Comparison of ENCODE assay signal across 10 mouse cellular contexts in genomic region chr6:23457748-23458147, GRCm38 (mm10).
DNase-seq lines count a peak whose midpoint lies in the region; ATAC-seq lines count a peak whose summit lies in the region.
"Had no signal": no experiment of that assay in that cellular context is flagged by ENCODE, and none has a peak within 500 bp of the region (broad histone marks: within the 10 kb centered on the region; RNA-seq: fewer than 3 reads in every experiment).

No protein-coding gene starts in this region.

- peak; percentile 74 for DNase-seq in layer of hippocampus, adult 11-12 months (ENCODE audit: low spot score)
- DNase-seq in layer of hippocampus, adult 9-10 months (ENCODE audit: low spot score) = no peak
- peak; percentile 16 to 34 for DNase-seq in adrenal gland, postnatal 4 days (ENCODE audit: low spot score in 2 of 2)
- peak; percentile 78 for DNase-seq in embryonic facial prominence, embryonic 10.5 days (ENCODE audit: low spot score)
- DNase-seq in left cerebral cortex, postnatal 36 days (ENCODE audit: low spot score in 2 of 2) = peak; percentile 32 to 46
- peak; percentile 13 for DNase-seq in testis, postnatal 14 days (ENCODE audit: low spot score)

- no peaks in the 10 kb centered on the region for H3K9me3 ChIP-seq in embryonic facial prominence, embryonic 10.5 days
- no peaks in the 10 kb centered on the region for H3K9me3 ChIP-seq in hindbrain, embryonic 12.5 days (replicated peaks)
- no peaks in the 10 kb centered on the region for H3K9me3 ChIP-seq in midbrain, embryonic 15.5 days
- H3K9me3 ChIP-seq: embryonic facial prominence, embryonic 15.5 days; neural tube, embryonic 13.5 days had no signal

- H3K27me3 ChIP-seq in embryonic facial prominence, embryonic 10.5 days (replicated peaks; ENCODE audit: low read depth, poor library complexity, severe bottlenecking) = 0 out of 2 replicates have a peak, but pooled peaks cover 3% of the 10 kb centered on the region
- H3K27me3 ChIP-seq in hindbrain, embryonic 12.5 days = no peaks in the 10 kb centered on the region
- no peaks in the 10 kb centered on the region for H3K27me3 ChIP-seq in midbrain, embryonic 15.5 days (replicated peaks)
- H3K27me3 ChIP-seq: embryonic facial prominence, embryonic 15.5 days; neural tube, embryonic 13.5 days had no signal

- no peaks in the 10 kb centered on the region for H3K4me1 ChIP-seq in embryonic facial prominence, embryonic 10.5 days
- no peaks in the 10 kb centered on the region for H3K4me1 ChIP-seq in hindbrain, embryonic 12.5 days
- H3K4me1 ChIP-seq in midbrain, embryonic 15.5 days = no peaks in the 10 kb centered on the region
- H3K4me1 ChIP-seq: embryonic facial prominence, embryonic 15.5 days; neural tube, embryonic 13.5 days had no signal

- 4% methylated on average over 5 of the region's 5 CpGs for WGBS in embryonic facial prominence, embryonic 10.5 days
- 4% methylated on average over 5 of the region's 5 CpGs for WGBS in hindbrain, embryonic 12.5 days
- 2% methylated on average over 5 of the region's 5 CpGs for WGBS in midbrain, embryonic 15.5 days

- H3K4me3 ChIP-seq in embryonic facial prominence, embryonic 10.5 days = no peak overlapping the region
- no peak overlapping the region for H3K4me3 ChIP-seq in hindbrain, embryonic 12.5 days
- no peak overlapping the region for H3K4me3 ChIP-seq in midbrain, embryonic 15.5 days
- H3K4me3 ChIP-seq: embryonic facial prominence, embryonic 15.5 days; neural tube, embryonic 13.5 days had no signal

- no peak overlapping the region for H3K27ac ChIP-seq in embryonic facial prominence, embryonic 10.5 days (replicated peaks)
- H3K27ac ChIP-seq in hindbrain, embryonic 12.5 days = no peak overlapping the region
- H3K27ac ChIP-seq in midbrain, embryonic 15.5 days = no peak overlapping the region
- H3K27ac ChIP-seq: embryonic facial prominence, embryonic 15.5 days; neural tube, embryonic 13.5 days had no signal

- 0 out of 2 replicates have a peak, but pooled peaks have one; percentile 56 for ATAC-seq in hindbrain, embryonic 12.5 days (ENCODE audit: low FRiP score)
- peak; percentile 78; the same call in 1 of the 2 replicates for ATAC-seq in midbrain, embryonic 15.5 days (replicated peaks)

- intact Hi-C loops in left cerebral cortex, postnatal 36 days (cut with DNase I) = loop anchor here (10.0 kb wide), 1 partner anchor 453 kb away; no protein-coding TSS in a partner anchor

- H3K4me2 ChIP-seq in hindbrain, embryonic 12.5 days (replicated peaks) = no peak overlapping the region
- no peak overlapping the region for H3K4me2 ChIP-seq in midbrain, embryonic 15.5 days
- H3K4me2 ChIP-seq: embryonic facial prominence, embryonic 15.5 days; neural tube, embryonic 13.5 days had no signal

- no peak overlapping the region for H3K9ac ChIP-seq in hindbrain, embryonic 12.5 days
- no peak overlapping the region for H3K9ac ChIP-seq in midbrain, embryonic 15.5 days
- H3K9ac ChIP-seq: embryonic facial prominence, embryonic 15.5 days; neural tube, embryonic 13.5 days had no signal

- H3K36me3 ChIP-seq in embryonic facial prominence, embryonic 10.5 days (replicated peaks) = no peaks in the 10 kb centered on the region
- no peaks in the 10 kb centered on the region for H3K36me3 ChIP-seq in hindbrain, embryonic 12.5 days
- no peaks in the 10 kb centered on the region for H3K36me3 ChIP-seq in midbrain, embryonic 15.5 days (replicated peaks)
- H3K36me3 ChIP-seq: embryonic facial prominence, embryonic 15.5 days; neural tube, embryonic 13.5 days had no signal
